Mouse (Mus musculus) ES-E14 (cell line): ENCODE results near the gene Ckap2l.

Experiments used
- HCFC1 ChIP-seq: IDR thresholded peaks from 2 replicates; pipeline ENCODE4 v1.6.1; 2012; ENCODE audit warnings: low read length, inconsistent platforms, borderline replicate concordance; ENCODE audit not compliant: insufficient read depth
- ZC3H11A ChIP-seq: IDR thresholded peaks from 2 replicates; pipeline ENCODE4 v1.6.1; 2012; ENCODE audit warnings: low read depth, mild to moderate bottlenecking, inconsistent platforms, low read length, borderline replicate concordance

DNA sequence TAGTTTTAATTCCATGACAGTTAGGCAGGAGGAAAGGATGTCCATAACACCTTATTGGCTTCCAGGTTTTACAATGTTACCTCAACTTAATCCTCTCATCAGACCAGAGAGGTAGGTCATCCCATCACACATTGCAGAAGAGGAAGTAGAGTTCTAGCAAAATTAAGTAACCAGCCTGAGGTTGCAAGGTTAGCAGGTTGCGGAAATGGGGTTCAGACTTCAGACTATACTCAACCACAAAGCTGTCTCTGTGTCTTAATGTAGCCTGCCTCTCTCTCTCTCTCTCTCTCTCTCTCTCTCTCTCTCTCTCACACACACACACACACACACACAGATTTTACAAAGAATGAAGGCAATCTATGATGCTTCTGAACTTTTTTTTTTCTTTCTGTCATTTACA lies 16.9 kb upstream of the Ckap2l start:
- TF ChIP-seq ZC3H11A (no peak), HCFC1 (no peak)
